In the genomic region with DNA sequence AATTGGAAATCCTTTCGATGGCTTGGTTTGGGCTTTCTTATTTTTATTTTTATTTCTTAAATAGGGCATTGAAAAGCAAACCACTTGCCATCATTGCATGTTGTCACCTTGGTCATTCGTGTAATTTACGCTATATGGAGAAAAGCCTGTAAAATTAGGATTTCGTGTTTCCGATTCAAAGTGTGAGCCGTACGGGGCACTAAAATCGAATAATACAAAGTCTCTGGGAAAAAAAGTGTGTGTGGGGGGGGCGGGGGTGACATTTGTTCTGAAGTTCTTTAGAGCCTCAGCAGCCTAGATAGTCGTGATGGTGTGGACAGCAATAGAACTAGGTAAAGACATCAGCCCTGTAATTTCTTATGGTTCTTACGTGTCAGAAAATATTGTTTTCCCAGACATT, we compare ENCODE assay signal across 8 mouse cellular contexts. TPM values are rescaled to one million over a fixed set of nuclear protein-coding genes. Genes with fewer than 3 reads are reported as not detected.
DNase-seq lines count a peak whose midpoint lies in the region; ATAC-seq and TF ChIP-seq lines count a peak whose summit lies in the region.

No protein-coding gene starts in this region.

- H3K27me3 ChIP-seq in heart, adult 2 months (ENCODE audit: control insufficient read depth, insufficient read depth, low read length) = no peaks in the 10 kb centered on the region
- no peaks in the 10 kb centered on the region for H3K27me3 ChIP-seq in CH12.LX (replicated peaks)
- H3K27me3 ChIP-seq in forebrain, postnatal 0 days (ENCODE audit: insufficient read depth, low read length) = no peaks in the 10 kb centered on the region

- peaks cover 4% of the 10 kb centered on the region for H3K9me3 ChIP-seq in CH12.LX (replicated peaks; ENCODE audit: low read length)
- no peaks in the 10 kb centered on the region for H3K9me3 ChIP-seq in forebrain, postnatal 0 days (ENCODE audit: low read length)

- peak overlapping the region; percentile 4; the same call in 1 of the 2 replicates for H3K4me2 ChIP-seq in CH12.LX (ENCODE audit: insufficient read depth, low read depth, poor library complexity, severe bottlenecking)
- peak overlapping the region; percentile 66 for H3K4me2 ChIP-seq in forebrain, postnatal 0 days (ENCODE audit: low read depth)

- peak overlapping the region; percentile 88 for H3K27ac ChIP-seq in heart, adult 2 months
- H3K27ac ChIP-seq in CH12.LX (ENCODE audit: insufficient read depth, low read depth) = no peak overlapping the region
- peak overlapping the region; percentile 98 for H3K27ac ChIP-seq in forebrain, postnatal 0 days (ENCODE audit: low read depth, low read length)
- 0 out of 2 replicates have a peak overlapping the region, but pooled peaks have one; percentile 21 for H3K27ac ChIP-seq in macrophage

- H3K79me2 ChIP-seq in heart, adult 2 months (replicated peaks; ENCODE audit: control insufficient read depth, insufficient read depth, low read length) = no peaks in the 10 kb centered on the region
- H3K79me2 ChIP-seq in CH12.LX (replicated peaks; ENCODE audit: control insufficient read depth, extremely low read depth, insufficient read depth, poor library complexity, severe bottlenecking) (no peaks in the 10 kb centered on the region), macrophage (ENCODE audit: inconsistent target) (no peaks in the 10 kb centered on the region)

- DNase-seq in heart, adult 2 months = no peak
- DNase-seq in heart, adult 18-20 months = no peak
- DNase-seq in CH12.LX (ENCODE audit: extremely low read depth) = no peak
- DNase-seq in forebrain, postnatal 0 days = no peak
- DNase-seq in frontal cortex, postnatal 25 days (ENCODE audit: low spot score in 2 of 2) = no peak
- DNase-seq in frontal cortex, postnatal 10 days (ENCODE audit: low spot score in 2 of 2) = no peak

- ATAC-seq in forebrain, postnatal 0 days = 0 out of 2 replicates have a peak, but pooled peaks have one; percentile 2
- ATAC-seq in megakaryocyte-erythroid progenitor cell, adult 5-6 weeks (replicated peaks; ENCODE audit: low FRiP score, low TSS enrichment, poor library complexity, severe bottlenecking) = no peak

- TF ChIP-seq POLR2A in heart, adult 2 months (IDR thresholded peaks at IDR 0.05; ENCODE audit: insufficient read depth, low read depth, low read length) = no peak
- TF ChIP-seq POLR2A in CH12.LX (IDR thresholded peaks at IDR 0.05; ENCODE audit: low read depth, low read length) = no peak

- no peak for TF ChIP-seq CTCF in heart, adult 2 months (IDR thresholded peaks at IDR 0.05)
- TF ChIP-seq CTCF in CH12.LX (conservative IDR thresholded peaks at IDR 0.05 in 1 of 2, IDR thresholded peaks at IDR 0.05 in 1 of 2; ENCODE audit: low read depth in 2 of 2, low read length in 2 of 2) = no peak
- TF ChIP-seq CTCF in forebrain, postnatal 0 days (IDR thresholded peaks at IDR 0.05; ENCODE audit: low read depth) = no peak

- no peaks in the 10 kb centered on the region for H3K4me1 ChIP-seq in heart, adult 2 months (ENCODE audit: control insufficient read depth, insufficient read depth, low read length)
- peaks cover 0 to 5% of the 10 kb centered on the region in 2 experiments; a peak in 2 of 4 replicates for H3K4me1 ChIP-seq in CH12.LX (ENCODE audit: control insufficient read depth in 1 of 2, insufficient read depth in 2 of 2)
- H3K4me1 ChIP-seq in forebrain, postnatal 0 days (ENCODE audit: insufficient read depth) = no peaks in the 10 kb centered on the region

- intact Hi-C loops in heart, adult 2 months (cut with DNase I) = loop anchor here (2.0 to 10.0 kb wide), 5 partner anchors 72 to 462 kb away; partner anchors contain the start of gene Zrsr1

- no peaks in the 10 kb centered on the region for H3K36me3 ChIP-seq in heart, adult 2 months (ENCODE audit: control insufficient read depth, insufficient read depth, low read length)
- H3K36me3 ChIP-seq in CH12.LX (replicated peaks in 1 of 2; ENCODE audit: control insufficient read depth in 1 of 2, insufficient read depth in 1 of 2, low read length in 1 of 2) = no peaks in the 10 kb centered on the region
- no peaks in the 10 kb centered on the region; the same call in 1 of the 2 replicates for H3K36me3 ChIP-seq in forebrain, postnatal 0 days (ENCODE audit: insufficient read depth)
- no peaks in the 10 kb centered on the region for H3K36me3 ChIP-seq in macrophage (ENCODE audit: inconsistent target)

- in situ Hi-C loops in CH12.LX (cut with MboI; ENCODE audit: low pct_ligation_motif_present, low pct_unique_long_range_greater_than_20kb, low sequenced_read_pairs) = no loop called here

- peak overlapping the region; percentile 84 for H3K9ac ChIP-seq in heart, adult 2 months (ENCODE audit: low read depth, low read length)
- H3K9ac ChIP-seq in CH12.LX (ENCODE audit: insufficient read depth, low read depth) = peak overlapping the region; percentile 56
- H3K9ac ChIP-seq in forebrain, postnatal 0 days = peak overlapping the region; percentile 97

- WGBS in heart, adult 2 months = 50% methylated on average over 11 of the region's 11 CpGs
- 15% methylated on average over 11 of the region's 11 CpGs for WGBS in forebrain, postnatal 0 days
- WGBS in macrophage (ENCODE audit: missing documents) = 80% methylated on average over 11 of the region's 11 CpGs

- no peak for TF ChIP-seq RAD21 in CH12.LX (IDR thresholded peaks at IDR 0.05; ENCODE audit: low read depth, low read length)

- H3K4me3 ChIP-seq in heart, adult 2 months = peak overlapping the region; percentile 78
- H3K4me3 ChIP-seq in CH12.LX (replicated peaks in 1 of 3; ENCODE audit: low read depth in 2 of 3, low read length in 2 of 3, poor library complexity in 1 of 3) (peak overlapping the region in 1 of 3 experiments; percentile 71), macrophage (ENCODE audit: inconsistent target) (peak overlapping the region; percentile 26; the same call in 1 of the 2 replicates)
- peak overlapping the region; percentile 69 for H3K4me3 ChIP-seq in forebrain, postnatal 0 days (ENCODE audit: low read depth, low read length)

- TF ChIP-seq EP300 in heart, adult 2 months (IDR thresholded peaks at IDR 0.05; ENCODE audit: insufficient read depth, low read depth, low read length) = no peak
- TF ChIP-seq EP300 in CH12.LX (IDR thresholded peaks at IDR 0.05; ENCODE audit: low read length) = no peak

- dilution Hi-C loops in CH12.LX (cut with MboI; ENCODE audit: extremely low pct_ligation_motif_present, extremely low pct_unique_long_range_greater_than_20kb, low sequenced_read_pairs) = no loop called here

TF ChIP-seq in CH12.LX, 34 proteins besides CTCF, POLR2A, EP300 and RAD21:
- TF ChIP-seq KAT2A (IDR thresholded peaks at IDR 0.05; ENCODE audit: insufficient replicate concordance, low read length) (no peak), POLR2AphosphoS2 (IDR thresholded peaks at IDR 0.05; ENCODE audit: low read depth, low read length) (no peak), JUND (conservative IDR thresholded peaks at IDR 0.05; ENCODE audit: low read depth, low read length) (no peak), ZMIZ1 (IDR thresholded peaks at IDR 0.05; ENCODE audit: low read depth, low read length) (no peak)

RNA-seq across cellular contexts. Expression of gene Tmem17, which starts 1.2 kb away (rescaled TPM):
- 1 to 10 TPM; 1.5 to 1.7 TPM for total RNA-seq in heart, adult 2 months (2021)
- 2.6 and 3.9 TPM in 2 replicates for polyA plus RNA-seq in heart, adult 2 months (2012; rRNA removed)
- 1 to 10 TPM; 1.6 to 3.4 TPM for total RNA-seq in heart, adult 18-20 months (2021)
- 3.8 and 4.2 TPM in 2 replicates for total RNA-seq in CH12.LX (2012; rRNA removed)
- 15.6 and 17.2 TPM in 2 replicates for total RNA-seq in CH12.LX (2014; rRNA removed)
- polyA plus RNA-seq in CH12.LX (2012; ENCODE audit: insufficient read length, low read depth) = 7.4 TPM in 2 replicates
- 23.3 and 25.2 TPM in 2 replicates for total RNA-seq in forebrain, postnatal 0 days (2014; rRNA removed)
- 19.4 and 21.3 TPM in 2 replicates for polyA plus RNA-seq in forebrain, postnatal 0 days (2015; fragmentation: Nextera tagmentation; extraction: Ambion mirVana)
- 1 to 10 TPM in 4 of 26 experiments, under 1 TPM in 10, not detected in 12; 0.48 to 2.7 (median 0.76) TPM for total RNA-seq in macrophage (2018; cell fraction: chromatin; rRNA removed)
- total RNA-seq in macrophage (2018; cell fraction: cytosol; rRNA removed) = 1 to 10 TPM in 19 of 26 experiments, under 1 TPM in 7; 0.57 to 2.2 (median 1.4) TPM
- 1 to 10 TPM in 15 of 26 experiments, under 1 TPM in 5, not detected in 6; 0.40 to 4.0 (median 1.2) TPM for total RNA-seq in macrophage (2018; cell fraction: nucleus; rRNA removed)
- polyA plus RNA-seq in macrophage (2018) = 1.1 to 2.1 TPM (median 1.8 TPM) in 3 replicates
- total RNA-seq in megakaryocyte-erythroid progenitor cell, adult 5-6 weeks (2014; fragmentation: Nextera tagmentation) = 0.62 and 4.5 TPM in 2 replicates
- 5.7 and 10.6 TPM in 2 replicates for total RNA-seq in megakaryocyte-erythroid progenitor cell, adult 5-6 weeks (2017)
